Mouse (Mus musculus): ENCODE data around the gene Pomp.

Gene Pomp

DNA sequence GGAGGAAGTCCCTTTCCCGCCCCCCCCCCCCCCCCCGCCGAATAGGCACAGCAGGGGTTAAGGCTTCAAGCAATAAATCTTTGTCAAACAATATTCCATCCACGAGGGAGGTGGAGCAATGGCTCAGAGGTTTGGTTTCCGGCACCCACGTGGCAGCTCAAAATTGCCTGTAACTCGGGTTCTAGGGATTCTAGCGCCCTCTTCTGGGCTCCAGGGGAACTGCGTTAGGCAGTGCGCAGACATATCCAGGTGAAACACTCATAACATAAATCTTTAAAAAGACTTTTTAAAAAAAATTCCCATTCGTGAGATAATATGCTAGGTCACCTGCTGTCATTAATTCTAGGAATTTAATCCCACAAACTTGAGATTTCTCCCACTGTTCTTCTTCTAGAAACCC lies 46.9 kb downstream of the Pomp start:
- DNase-seq = no peak

DNA sequence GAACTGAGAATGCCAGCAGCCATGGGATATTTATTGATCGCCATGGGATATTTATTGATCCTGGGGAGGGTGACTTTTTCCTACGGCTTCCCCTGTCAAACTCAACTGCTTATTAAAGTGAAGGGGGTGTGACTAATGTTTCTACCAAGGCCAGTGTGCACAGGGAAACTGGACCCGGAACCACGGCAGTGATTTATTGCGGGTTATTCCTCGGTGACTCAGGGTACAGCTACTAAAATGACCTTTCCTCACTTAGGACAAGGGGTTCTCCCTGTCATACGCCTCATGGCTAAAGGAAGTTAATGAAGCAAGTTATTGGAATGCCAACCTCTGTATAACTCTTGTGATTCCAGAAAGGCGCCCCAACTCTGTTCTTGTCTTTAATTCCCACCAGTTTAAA lies 47.6 kb downstream of the Pomp start:
- no peak for DNase-seq

DNA sequence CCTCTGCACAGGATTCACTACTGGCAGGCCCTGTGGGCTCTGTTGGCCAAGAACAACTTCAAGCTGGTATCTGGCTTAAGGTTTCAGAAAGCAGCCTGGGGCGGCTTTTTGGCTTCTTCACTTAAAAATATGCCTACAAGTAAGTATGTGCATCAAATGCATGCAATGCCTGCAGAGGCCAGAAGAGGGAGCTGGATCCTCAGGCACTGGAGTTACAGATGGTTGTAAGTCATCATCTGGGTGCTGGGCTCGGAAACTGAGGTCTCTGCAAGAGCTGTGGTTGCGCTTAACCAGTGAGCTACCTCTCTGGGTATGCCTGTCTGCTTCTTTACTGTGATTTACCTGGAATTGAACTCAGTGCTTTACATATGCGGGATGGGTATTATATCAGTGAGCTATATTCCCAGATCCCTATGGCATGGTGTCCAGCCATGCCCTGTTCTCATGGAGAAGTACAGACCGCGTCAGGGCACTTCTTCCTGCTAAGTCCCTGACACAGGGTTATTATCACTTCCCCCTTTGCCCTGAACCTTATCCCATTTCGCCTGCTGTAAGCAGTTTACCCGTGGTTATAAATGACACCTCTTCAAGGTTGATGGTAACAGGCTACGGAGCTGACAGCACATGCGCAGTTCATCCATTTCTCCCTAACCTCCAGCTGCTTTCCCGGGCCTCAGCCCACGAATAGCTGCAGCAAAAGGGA lies 50.7 kb downstream of the Pomp start:
- no peak for DNase-seq

DNA sequence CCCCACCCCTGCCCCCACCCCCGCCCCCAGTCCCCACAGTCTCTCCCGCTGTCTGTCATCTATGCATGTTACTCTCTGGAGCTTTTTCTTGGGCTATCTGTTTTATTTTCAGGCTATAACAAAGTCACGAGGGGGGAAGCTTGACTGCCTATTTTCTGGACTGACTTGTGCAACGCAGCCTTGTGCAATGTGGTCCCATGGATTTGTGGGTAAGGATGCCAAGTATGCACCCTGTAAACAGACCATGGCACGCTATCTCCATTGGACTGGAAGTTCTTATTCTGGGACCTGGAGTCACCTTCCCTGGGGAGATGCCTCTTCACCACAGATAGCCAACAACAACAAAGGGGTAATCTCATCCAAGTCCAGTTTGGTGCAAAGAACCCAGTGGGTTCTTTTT lies 51.5 kb downstream of the Pomp start:
- DNase-seq = no peak

DNA sequence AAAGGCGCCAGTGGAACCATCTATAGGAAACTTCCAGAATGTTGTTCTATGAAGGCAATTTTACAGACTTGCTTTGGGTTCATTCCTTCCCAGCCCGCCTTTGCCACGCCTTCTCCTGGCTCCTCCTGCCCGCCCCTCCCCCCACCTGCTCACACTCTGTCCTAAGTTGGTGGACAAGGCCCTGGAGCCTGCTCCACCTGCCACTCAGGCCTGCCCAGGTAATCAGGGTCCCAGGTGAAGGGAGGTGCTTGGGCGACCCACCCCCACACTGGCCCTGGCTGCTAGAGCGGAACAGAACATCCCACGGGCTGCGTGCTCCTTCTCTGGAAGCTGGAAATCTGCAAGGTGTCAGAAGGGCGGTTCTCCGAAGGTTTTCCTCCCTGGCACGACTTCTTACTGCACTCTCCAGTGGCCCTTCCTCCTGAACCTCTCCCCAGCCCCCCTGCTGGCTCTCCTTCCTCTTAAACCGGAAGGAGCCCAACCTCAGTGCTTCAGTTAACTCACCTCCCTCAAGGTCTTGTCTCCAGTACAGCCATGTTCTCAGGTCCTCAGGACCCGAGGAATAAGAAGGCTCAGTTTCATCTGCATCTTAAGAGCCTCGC lies 53.1 kb downstream of the Pomp start:
- DNase-seq = no peak

DNA sequence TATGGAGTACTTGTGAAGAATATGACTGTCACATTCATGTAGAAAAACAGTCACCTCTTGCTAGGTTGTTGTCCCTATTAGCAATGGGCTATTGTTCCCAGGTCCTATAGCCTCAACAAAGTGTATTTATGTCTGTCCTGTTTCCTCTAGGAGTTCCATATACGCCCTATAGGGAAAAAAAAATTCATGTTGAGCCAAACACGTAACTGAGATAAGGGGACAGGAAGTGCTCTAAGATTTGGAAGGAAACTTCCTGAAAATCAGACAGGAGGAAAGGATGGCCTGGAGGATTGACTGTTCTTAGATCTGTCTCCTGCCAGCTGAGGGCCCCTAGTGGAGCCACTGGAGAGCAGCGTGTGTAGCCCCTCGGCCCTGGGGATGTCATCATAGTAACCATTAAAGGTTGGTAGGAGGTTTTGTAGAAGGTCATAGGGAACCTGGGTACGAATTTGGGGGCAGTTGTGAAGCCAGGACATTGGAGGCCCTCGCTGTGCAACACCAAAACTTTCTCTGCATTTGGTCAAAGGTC lies 54.8 kb downstream of the Pomp start:
- DNase-seq = no peak

DNA sequence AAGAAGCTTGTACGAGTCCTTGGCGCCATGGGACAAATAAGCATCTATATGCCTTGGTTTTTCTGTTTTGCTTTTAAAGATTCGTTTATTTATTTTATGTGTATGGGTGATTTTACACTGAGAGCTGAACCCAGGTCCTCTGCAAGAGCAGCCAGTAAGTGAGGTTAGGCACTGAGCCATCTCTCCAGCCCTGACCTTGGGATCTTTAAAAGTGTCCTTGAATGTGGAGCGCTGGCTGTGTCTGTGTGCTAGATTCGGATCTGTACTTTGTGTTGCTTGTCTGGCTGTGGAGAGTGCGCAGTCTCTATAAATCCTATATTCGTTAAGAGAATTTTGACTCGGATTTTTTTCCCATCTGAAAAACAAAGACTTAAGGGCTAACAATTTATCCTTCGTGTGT lies 55.9 kb downstream of the Pomp start:
- no peak for DNase-seq

DNA sequence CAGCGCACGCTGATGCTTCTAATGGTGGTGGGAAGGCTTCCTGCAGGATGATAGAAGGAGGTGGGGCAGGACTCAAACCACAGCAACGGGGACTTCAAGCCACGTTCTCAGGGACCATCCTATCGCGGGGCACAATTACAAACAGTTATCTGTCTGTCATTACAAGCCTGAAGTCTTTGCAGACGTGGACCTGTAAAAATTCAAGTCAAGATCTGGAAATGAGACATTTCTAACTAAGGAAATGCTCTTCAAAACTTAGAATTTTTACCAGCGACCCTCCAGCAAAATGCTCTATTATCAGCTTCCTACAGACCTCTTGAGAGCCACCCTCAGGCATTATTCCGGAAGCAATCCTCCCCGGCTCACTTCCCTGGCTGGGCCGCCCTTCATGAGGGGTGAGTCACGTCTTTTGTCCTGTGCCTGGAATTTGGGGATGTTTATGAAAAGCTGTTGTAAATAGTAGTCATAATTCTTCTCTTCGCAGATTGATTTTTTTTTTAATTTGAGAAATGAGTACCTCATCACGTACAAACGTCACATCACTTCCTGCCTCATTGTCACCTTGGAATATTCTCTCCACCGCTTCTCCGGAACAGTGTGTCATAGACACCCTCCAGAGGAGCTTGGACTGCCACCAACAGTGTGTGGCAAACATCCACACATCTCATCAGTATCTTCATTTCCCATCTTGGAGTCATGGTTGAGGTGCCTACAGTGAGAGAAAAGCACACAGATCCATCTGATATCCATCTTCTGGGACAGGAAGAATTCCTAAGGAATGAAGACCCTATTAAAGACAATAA lies 58.0 kb downstream of the Pomp start:
- no peak for DNase-seq

DNA sequence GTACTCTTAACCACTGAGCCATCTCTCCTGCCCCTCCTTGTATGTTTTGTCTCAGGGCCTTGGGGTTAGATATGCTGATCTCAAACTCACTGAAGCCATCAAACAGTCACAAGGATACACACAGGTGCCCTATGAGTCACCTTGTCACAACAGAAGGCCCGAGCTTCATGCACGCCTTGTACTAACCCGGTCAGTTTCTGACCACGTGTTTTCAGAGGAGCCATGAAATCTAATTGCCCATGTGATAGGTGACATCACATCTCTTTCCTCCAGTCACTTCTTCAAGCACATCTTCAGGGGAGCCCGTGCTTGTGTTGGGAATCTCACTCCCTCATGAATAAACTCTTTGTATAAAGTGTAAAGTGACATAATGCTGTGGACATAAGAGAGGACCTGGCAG lies 64.4 kb downstream of the Pomp start:
- DNase-seq = no peak

Data from cerebellum, adult 8-10 months (tissue).